Comparison of ENCODE assay signal across 9 mouse cellular contexts in the genomic region with DNA sequence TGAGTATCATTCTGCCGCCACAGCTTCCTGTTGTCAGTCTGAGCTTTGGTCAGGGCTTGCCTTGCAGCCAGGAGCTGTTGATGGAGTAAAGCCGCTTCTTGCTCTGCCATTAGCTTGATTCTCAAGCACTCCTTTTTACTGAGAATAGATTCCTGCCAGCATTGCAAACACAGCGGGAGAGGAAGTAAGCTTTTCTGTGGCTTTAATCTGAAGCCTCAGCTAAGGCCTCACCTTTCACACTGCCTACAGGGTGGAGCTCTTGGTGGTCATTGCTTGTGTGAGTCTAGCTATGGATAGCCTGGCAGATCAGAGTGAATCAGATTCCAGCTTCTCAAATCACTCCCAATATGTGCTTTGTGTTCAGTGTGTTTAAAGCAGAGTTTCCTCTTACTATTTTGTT. TPM values are rescaled to one million over a fixed set of nuclear protein-coding genes. Genes with fewer than 3 reads are reported as not detected.
A peak's percentile ranks its signal among the peaks of the same experiment; 100 is the strongest.
DNase-seq lines count a peak whose midpoint lies in the region; ATAC-seq and TF ChIP-seq lines count a peak whose summit lies in the region.
"Had no signal": no experiment of that assay in that cellular context is flagged by ENCODE, and none has a peak within 500 bp of the region (broad histone marks: within the 10 kb centered on the region; RNA-seq: fewer than 3 reads in every experiment).

No protein-coding gene starts in this region.

- no peak overlapping the region for H3K9ac ChIP-seq in kidney, embryonic 16.5 days (replicated peaks; ENCODE audit: low read length)
- no peak overlapping the region for H3K9ac ChIP-seq in ES-Bruce4 (ENCODE audit: low read depth, poor library complexity, severe bottlenecking)
- no peak overlapping the region for H3K9ac ChIP-seq in stomach, embryonic 14.5 days (replicated peaks; ENCODE audit: low read depth, low read length)
- H3K9ac ChIP-seq: hindbrain, embryonic 15.5 days had no signal

- H3K4me2 ChIP-seq in kidney, embryonic 16.5 days (replicated peaks; ENCODE audit: low read depth, low read length), result no peak overlapping the region
- no peak overlapping the region for H3K4me2 ChIP-seq in stomach, embryonic 14.5 days (replicated peaks; ENCODE audit: low read depth, low read length)
- H3K4me2 ChIP-seq: hindbrain, embryonic 15.5 days had no signal

- H3K4me1 ChIP-seq in kidney, embryonic 16.5 days (ENCODE audit: insufficient read depth, low read length), result peaks cover 16% of the 10 kb centered on the region
- H3K4me1 ChIP-seq in ES-Bruce4 (ENCODE audit: control insufficient read depth, insufficient read depth, low read length), result peaks cover 8% of the 10 kb centered on the region
- peaks cover 17% of the 10 kb centered on the region for H3K4me1 ChIP-seq in stomach, embryonic 14.5 days (ENCODE audit: control insufficient read depth, insufficient read depth, low read length)

- no peaks in the 10 kb centered on the region for H3K27me3 ChIP-seq in kidney, embryonic 16.5 days (ENCODE audit: insufficient read depth, low read length)
- no peaks in the 10 kb centered on the region for H3K27me3 ChIP-seq in ES-Bruce4 (ENCODE audit: control insufficient read depth, insufficient read depth, low read length, poor library complexity, severe bottlenecking)
- no peaks in the 10 kb centered on the region for H3K27me3 ChIP-seq in stomach, embryonic 14.5 days (ENCODE audit: control insufficient read depth, insufficient read depth, low read length)
- H3K27me3 ChIP-seq: hindbrain, embryonic 15.5 days had no signal

- no peak overlapping the region for H3K4me3 ChIP-seq in kidney, embryonic 16.5 days (ENCODE audit: low read length)
- no peak overlapping the region for H3K4me3 ChIP-seq in ES-Bruce4 (ENCODE audit: low read depth, low read length)
- no peak overlapping the region for H3K4me3 ChIP-seq in stomach, embryonic 14.5 days (ENCODE audit: low read depth, low read length)
- H3K4me3 ChIP-seq: hindbrain, embryonic 15.5 days had no signal

- TF ChIP-seq POLR2A in ES-Bruce4 (IDR thresholded peaks at IDR 0.05; ENCODE audit: insufficient read depth, low read length), result no peak

- no peak for TF ChIP-seq EP300 in ES-Bruce4 (IDR thresholded peaks at IDR 0.05; ENCODE audit: insufficient read depth, low read depth, low read length)

- no peak for DNase-seq in kidney, postnatal 14 days
- no peak for DNase-seq in urinary bladder, adult 2 months (ENCODE audit: low spot score)
- no peak for DNase-seq in adrenal gland, postnatal 25 days
- no peak for DNase-seq in gastrocnemius, postnatal 36 days

- H3K27ac ChIP-seq in kidney, embryonic 16.5 days (ENCODE audit: low read length), result peak overlapping the region; percentile 82
- peak overlapping the region; percentile 22 for H3K27ac ChIP-seq in ES-Bruce4 (ENCODE audit: insufficient read depth, low read length)
- peak overlapping the region; percentile 13; the same call in 1 of the 2 replicates for H3K27ac ChIP-seq in stomach, embryonic 14.5 days (ENCODE audit: low read length)
- H3K27ac ChIP-seq: hindbrain, embryonic 15.5 days had no signal

- ATAC-seq in kidney, embryonic 16.5 days (ENCODE audit: low FRiP score, low TSS enrichment), result no peak
- ATAC-seq in hematopoietic stem cell, adult 5-6 weeks (replicated peaks in 1 of 2; ENCODE audit: insufficient read depth in 1 of 2, low FRiP score in 2 of 2, low TSS enrichment in 1 of 2, low read depth in 1 of 2, poor library complexity in 2 of 2, severe bottlenecking in 2 of 2), result peak; percentile 22 to 29; a peak in 2 of 4 replicates
- ATAC-seq in stomach, embryonic 14.5 days (ENCODE audit: insufficient number of reproducible peaks, insufficient read depth, low FRiP score, low read depth), result no peak

- no peak for TF ChIP-seq CTCF in ES-Bruce4 (IDR thresholded peaks at IDR 0.05; ENCODE audit: low read depth, low read length)

- H3K36me3 ChIP-seq in kidney, embryonic 16.5 days (ENCODE audit: insufficient read depth, low read length), result peaks cover 3% of the 10 kb centered on the region; the same call in 1 of the 2 replicates
- no peaks in the 10 kb centered on the region for H3K36me3 ChIP-seq in ES-Bruce4 (ENCODE audit: control insufficient read depth, insufficient read depth, low read length, poor library complexity, severe bottlenecking)
- no peaks in the 10 kb centered on the region for H3K36me3 ChIP-seq in stomach, embryonic 14.5 days (ENCODE audit: control insufficient read depth, insufficient read depth, low read length)
- H3K36me3 ChIP-seq: hindbrain, embryonic 15.5 days had no signal

- WGBS in kidney, embryonic 16.5 days, result 46% methylated on average over 3 of the region's 3 CpGs
- 46% methylated on average over 3 of the region's 3 CpGs for WGBS in stomach, embryonic 14.5 days

- peaks cover 5% of the 10 kb centered on the region for H3K9me3 ChIP-seq in kidney, embryonic 16.5 days (ENCODE audit: low read length)
- H3K9me3 ChIP-seq in ES-Bruce4 (replicated peaks; ENCODE audit: control insufficient read depth, insufficient read depth, low read length, poor library complexity, severe bottlenecking), result peaks cover 4% of the 10 kb centered on the region
- peaks cover 4% of the 10 kb centered on the region; the same call in 1 of the 2 replicates for H3K9me3 ChIP-seq in stomach, embryonic 14.5 days (ENCODE audit: control insufficient read depth, low read depth, low read length)

- intact Hi-C loops in gastrocnemius, postnatal 36 days (cut with DNase I), result no loop called here

RNA-seq across cellular contexts. Expression of a gene that starts 33.1 kb away (rescaled TPM):
- 191 and 208 TPM in 2 replicates for polyA plus RNA-seq in kidney, embryonic 16.5 days (2015; fragmentation: Nextera tagmentation; extraction: Ambion mirVana)
- 298 and 315 TPM in 2 replicates for polyA plus RNA-seq in ES-Bruce4 (2011; ENCODE audit: insufficient read depth, insufficient read length, low read depth, missing spikeins)
- 144 and 160 TPM in 2 replicates for total RNA-seq in hematopoietic stem cell, adult 5-6 weeks (2017)
- 178 and 202 TPM in 2 replicates for polyA plus RNA-seq in stomach, embryonic 14.5 days (2014; fragmentation: Nextera tagmentation; extraction: Ambion mirVana)
- polyA plus RNA-seq in urinary bladder, adult 2 months (2012; rRNA removed), result 119 and 143 TPM in 2 replicates
- total RNA-seq in adrenal gland, postnatal 25 days (2021), result 213 and 238 TPM in 2 replicates
- total RNA-seq in gastrocnemius, postnatal 36 days (2021), result 100 to 1,000 TPM; 122 to 130 TPM

Comparison
In these comparisons a context has a peak if more than half of its experiments do, and no peak if none do; other contexts are left out.
1. ATAC-seq: peak in hematopoietic stem cell, adult 5-6 weeks (2 of 2); none in kidney, embryonic 16.5 days (single experiment) and stomach, embryonic 14.5 days (single experiment).
2. H3K27ac ChIP-seq: peak in every context shown above with its lines; median percentile 82 in kidney, embryonic 16.5 days; 22 in ES-Bruce4; 13 in stomach, embryonic 14.5 days.